Mouse (Mus musculus): ENCODE results near the gene Gucy1b2.

- TF ChIP-seq CTCF (IDR thresholded peaks at IDR 0.05; ENCODE audit: low read depth, low read length) (no peak), GATA1 (IDR thresholded peaks at IDR 0.05; ENCODE audit: borderline replicate concordance, low read length) (no peak), TAL1 (conservative IDR thresholded peaks at IDR 0.05; ENCODE audit: low read depth, low read length) (no peak)
These were observed 73.0 kb downstream of the Gucy1b2 start for GRCm38 (mm10) chr14:62383109-62383508.
